Mouse (Mus musculus): Measurements from ENCODE around the gene Hist1h2ao.
"Not testable (repeated sequence)": the region's sequence is repeated elsewhere in the genome, so short reads cannot be mapped to it uniquely, and the experiment has no call there.

Gene Hist1h2ao

DNA sequence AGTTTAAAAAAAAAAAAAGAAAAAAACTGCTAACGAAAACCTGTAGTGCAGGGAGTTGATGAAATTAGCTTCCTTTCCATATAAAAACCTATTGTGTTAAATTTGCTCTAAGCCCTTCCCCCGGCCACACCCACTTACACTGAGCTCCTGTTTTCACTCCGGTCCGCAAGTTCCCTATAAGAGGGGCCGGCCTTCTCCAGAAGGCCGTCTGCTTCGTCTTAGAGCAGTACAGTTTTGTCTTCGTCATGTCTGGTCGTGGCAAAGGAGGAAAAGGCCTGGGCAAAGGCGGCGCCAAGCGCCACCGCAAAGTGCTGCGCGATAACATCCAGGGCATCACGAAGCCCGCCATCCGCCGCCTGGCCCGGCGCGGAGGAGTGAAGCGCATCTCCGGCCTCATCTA is 1.3 kb downstream of the Hist1h2ao start, which contains the start of gene Hist1h4m:
Hist1h4m (plus strand) TSS at position 208 of the 400 bp plus-strand sequence.
- not testable (repeated sequence) for DNase-seq (ENCODE audit: low spot score)

DNA sequence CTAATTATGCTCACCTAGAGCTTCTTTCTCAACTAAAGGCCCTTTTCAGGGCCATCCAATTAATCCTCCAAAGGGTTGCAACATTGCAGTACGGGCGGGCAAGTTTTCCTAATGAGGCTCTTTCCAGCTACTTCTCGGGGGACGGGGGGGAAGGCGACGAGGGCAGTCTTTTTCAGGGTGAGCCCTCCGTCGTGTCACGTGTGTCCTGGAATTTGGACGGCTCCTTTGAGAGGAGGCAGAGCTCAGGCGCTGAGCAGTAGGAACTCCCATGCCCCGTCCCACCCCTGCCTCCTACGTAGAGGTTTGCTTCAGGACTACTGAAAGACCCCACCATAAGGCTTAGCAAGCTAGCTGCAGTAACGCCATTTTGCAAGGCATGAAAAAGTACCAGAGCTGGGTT is 1.8 kb downstream of the Hist1h2ao start:
- DNase-seq (ENCODE audit: low spot score) = not testable (repeated sequence)

DNA sequence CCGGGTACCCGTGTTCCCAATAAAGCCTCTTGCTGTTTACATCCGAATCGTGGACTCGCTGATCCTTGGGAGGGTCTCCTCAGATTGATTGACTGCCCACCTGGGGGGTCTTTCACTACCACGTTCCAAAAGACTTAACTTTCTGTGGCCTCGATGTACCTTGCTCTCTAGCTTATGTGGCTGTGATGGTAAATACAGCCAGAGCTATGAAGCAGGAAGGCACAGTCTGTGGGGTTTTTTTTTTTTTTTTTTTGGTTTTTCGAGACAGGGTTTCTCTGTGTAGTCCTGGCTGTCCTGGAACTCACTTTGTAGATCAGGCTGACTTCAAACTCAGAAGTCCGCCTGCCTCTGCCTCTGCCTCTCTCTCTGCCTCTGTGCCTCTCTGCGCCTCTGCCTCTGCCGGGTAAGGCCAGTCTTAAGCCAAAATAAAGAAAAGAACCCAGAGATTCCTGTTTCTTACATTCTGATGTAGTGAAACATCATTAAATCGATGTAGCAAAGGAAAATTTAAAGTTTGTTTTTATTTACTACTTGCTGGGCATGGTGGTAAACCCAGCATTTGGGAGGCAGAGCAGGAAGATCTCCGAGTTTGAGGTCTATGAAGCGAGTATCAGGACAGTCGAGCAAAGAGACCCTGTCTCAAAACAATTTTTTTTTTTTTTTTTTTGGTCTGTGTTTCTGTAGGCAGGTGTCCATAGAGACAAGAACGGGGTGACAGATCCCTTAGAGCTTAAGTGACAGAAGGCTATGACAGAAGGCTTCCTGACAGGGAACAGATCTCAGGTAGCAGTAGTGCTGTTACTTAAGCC is 10.0 kb downstream of the Hist1h2ao start:
- DNase-seq (ENCODE audit: low spot score) = not testable (repeated sequence)

DNA sequence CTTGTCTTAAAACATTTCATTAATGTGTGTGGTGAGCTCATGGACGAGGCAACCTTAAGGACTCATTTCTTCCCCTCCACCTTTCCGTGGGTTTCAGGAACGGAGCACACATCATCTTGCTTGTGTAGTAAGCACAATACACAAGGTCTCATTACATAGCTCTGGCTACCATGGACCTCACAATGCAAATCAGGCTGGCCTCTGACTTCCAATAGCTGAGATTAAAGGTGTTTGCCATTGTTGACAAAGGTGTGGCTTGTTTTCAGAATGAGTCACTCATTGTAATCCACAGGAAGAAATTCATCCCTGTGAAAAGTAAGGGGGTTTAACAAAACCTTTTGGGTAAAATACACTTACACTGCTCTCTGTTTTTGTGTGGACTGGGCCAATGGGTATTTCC is 18.2 kb downstream of the Hist1h2ao start:
- no peak for DNase-seq (ENCODE audit: low spot score)

DNA sequence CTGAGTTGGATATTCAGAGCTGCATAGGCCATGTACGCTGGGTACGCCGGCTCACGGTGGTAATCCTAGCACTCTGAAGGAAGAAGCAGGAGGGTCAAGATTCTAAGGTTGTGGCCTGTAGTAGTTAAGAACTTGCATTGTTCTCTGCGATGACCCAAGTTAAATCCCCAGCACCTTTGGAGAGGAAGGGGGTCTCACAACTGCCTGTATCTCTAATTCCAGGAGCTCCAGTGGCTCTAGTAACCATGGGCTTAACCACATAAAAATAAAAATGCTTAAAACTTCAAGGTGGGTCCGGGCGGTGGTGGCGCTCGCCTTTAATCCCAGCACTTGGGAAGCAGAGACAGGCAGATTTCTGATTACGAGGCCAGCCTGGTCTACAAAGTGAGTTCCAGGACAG is 20.1 kb downstream of the Hist1h2ao start:
- no peak for DNase-seq (ENCODE audit: low spot score)

DNA sequence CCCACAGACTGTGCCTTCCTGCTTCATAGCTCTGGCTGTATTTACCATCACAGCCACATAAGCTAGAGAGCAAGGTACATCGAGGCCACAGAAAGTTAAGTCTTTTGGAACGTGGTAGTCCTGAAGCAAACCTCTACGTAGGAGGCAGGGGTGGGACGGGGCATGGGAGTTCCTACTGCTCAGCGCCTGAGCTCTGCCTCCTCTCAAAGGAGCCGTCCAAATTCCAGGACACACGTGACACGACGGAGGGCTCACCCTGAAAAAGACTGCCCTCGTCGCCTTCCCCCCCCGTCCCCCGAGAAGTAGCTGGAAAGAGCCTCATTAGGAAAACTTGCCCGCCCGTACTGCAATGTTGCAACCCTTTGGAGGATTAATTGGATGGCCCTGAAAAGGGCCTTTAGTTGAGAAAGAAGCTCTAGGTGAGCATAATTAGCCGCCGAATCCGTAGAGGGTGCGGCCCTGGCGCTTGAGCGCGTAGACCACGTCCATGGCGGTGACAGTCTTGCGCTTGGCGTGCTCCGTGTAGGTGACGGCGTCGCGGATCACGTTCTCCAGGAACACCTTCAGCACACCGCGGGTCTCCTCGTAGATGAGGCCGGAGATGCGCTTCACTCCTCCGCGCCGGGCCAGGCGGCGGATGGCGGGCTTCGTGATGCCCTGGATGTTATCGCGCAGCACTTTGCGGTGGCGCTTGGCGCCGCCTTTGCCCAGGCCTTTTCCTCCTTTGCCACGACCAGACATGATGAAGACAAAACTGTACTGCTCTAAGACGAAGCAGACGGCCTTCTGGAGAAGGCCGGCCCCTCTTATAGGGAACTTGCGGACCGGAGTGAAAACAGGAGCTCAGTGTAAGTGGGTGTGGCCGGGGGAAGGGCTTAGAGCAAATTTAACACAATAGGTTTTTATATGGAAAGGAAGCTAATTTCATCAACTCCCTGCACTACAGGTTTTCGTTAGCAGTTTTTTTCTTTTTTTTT is 21.4 kb downstream of the Hist1h2ao start, which contains the start of gene Hist1h4n:
Hist1h4n (minus strand) TSS at position 779 of the 977 bp plus-strand sequence.
- not testable (repeated sequence) for DNase-seq (ENCODE audit: low spot score)

DNA sequence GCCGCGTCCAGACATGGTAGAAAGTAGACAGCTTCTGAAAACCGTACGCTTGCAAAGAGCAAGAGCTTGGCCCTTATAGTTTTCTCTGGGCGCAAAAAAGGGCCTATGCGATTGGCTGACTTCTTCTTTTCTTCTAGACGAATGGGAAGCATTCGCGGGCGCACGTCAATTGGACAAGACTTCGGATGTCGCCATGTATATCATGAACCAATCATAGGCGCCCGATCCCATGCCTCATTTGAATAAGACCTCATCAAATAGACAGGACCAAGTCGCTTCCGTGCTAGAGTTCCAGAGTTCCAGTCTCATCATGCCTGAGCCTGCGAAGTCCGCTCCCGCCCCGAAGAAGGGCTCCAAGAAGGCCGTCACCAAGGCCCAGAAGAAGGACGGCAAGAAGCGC is 23.2 kb downstream of the Hist1h2ao start, which contains the start of the genes Hist1h2ap and Hist1h2br:
Hist1h2ap (minus strand) TSS at position 47 of the 400 bp plus-strand sequence.
Hist1h2br (plus strand) TSS at position 283 of the 400 bp plus-strand sequence.
- not testable (repeated sequence) for DNase-seq (ENCODE audit: low spot score)

DNA sequence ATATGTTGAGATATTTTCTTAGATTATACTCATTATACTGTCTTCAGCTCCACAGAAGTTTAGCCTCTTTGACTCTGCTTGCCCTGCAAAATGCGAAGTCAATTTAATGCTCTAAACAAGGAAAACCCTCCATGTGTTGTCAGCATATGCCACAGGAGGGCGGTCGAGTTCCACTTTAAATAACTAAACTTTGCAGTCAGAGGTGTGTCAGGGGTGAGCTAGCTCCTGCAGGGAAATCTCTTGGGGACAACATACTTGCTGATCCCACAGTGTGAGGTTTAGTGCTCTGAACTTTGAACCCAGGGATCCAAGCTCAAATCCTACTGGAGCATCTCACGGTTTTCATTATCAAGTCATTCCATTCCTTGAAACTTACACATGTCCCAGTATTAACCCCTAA is 30.2 kb downstream of the Hist1h2ao start:
- DNase-seq (ENCODE audit: low spot score) = not testable (repeated sequence)

DNA sequence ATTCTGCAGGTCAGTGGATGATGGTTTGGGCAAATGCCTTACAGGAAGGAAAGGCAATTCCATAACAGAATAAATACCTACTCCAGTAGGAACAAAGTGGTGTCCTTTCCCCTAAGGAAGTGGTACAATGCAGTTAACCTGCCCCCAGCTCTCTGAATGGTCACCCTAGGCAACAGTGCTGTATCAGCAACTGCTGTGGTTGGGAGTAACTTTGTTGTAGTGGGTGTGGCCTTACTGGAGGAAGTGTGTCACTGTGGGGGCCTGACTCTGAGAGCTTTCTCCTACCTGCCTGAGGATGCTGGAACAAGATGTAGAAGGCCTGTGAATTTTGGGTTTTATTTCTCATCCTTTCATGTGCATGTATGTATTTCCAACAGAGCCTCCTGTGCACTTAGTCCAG is 36.1 kb downstream of the Hist1h2ao start:
- DNase-seq (ENCODE audit: low spot score) = not testable (repeated sequence)

DNA sequence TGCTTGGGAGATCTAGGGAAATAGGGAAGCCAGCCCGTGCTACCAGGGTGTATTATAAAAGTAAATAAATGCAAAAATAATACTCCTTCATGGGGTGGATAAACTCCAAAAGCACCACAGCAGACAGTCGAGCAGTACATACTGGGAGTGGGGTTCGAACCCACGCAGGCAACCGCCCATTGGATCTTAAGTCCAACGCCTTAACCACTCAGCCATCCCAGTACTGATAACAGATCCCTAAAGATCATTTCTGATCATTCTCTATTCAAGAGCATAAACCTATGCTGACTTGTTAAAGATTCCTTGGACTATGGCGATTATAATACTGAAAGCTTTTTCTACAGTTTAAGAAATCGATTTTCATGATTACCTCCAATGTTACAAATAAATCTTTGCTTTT is 37.6 kb downstream of the Hist1h2ao start:
- DNase-seq (ENCODE audit: low spot score) = no peak

DNA sequence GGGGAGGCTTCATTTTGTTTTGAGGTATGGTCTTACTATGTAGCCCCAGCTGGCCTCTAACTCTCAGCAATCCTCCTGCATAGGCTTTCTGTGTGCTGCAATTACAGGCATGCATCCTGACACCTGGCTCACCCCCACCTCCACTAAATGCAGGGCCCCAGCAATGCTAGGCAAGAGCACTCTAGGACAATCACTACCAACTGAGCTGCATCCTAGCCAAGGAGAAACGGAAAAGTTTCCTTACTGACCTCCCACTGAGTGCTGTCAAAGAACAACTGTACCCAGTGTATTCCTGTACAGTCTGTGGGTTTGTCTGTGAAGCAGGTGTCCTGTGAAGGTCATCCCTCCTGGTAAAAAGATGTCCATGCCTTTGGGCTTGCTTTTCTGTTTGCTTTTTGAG is 40.4 kb downstream of the Hist1h2ao start:
- DNase-seq (ENCODE audit: low spot score) = not testable (repeated sequence)

DNA sequence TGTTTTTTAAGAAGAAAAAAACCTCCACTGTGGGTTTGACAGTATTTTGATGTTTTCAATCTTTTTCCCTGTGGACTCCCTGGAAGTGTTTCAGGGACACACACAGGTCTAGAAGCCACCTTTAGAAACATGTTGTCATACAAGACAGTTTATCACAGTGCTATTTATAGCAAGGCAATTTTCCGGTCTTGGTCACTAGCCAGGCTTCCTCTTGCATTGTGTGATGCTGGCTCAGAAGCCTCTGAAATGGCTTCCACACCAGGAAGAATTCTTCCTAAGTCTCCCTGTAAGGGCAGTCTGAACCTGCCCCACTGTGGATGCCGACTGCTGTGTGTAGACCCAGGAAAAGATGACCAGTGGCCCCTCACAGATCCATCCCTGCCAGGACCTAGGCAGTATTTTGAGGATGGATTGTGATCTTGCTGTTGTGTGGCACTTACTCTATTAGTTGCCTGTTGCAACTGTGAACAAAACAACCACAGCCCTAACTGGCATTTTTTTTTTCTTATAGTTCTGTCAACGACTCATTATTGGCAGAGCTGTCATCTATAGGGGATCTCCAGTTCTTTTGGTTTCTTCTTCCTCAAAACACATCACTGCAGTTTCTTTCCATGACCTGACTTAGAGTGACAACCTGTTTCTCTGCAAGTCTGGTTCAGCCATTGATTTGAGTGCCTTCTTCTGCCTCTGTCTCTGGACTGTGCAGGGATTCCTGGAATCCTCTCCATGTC is 42.1 kb downstream of the Hist1h2ao start:
- DNase-seq (ENCODE audit: low spot score) = no peak

DNA sequence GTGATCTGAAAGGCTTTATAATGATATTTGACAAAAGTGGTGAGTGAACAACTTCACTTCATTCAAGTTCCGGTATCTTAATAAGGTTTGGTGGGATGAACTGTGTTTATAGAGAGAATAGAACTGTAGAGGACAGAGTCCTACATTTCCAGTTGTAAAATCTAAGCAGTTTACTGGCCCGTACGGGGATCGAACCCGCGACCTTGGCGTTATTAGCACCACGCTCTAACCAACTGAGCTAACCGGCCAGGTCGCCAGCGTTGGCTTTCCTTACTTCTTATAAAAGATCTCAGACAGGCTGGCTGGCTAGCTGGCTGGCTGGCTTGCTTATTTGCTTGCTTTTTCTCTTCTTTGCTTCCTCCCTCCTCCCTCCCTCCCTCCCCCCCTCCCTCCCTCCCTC is 44.9 kb downstream of the Hist1h2ao start:
- no peak for DNase-seq (ENCODE audit: low spot score)

DNA sequence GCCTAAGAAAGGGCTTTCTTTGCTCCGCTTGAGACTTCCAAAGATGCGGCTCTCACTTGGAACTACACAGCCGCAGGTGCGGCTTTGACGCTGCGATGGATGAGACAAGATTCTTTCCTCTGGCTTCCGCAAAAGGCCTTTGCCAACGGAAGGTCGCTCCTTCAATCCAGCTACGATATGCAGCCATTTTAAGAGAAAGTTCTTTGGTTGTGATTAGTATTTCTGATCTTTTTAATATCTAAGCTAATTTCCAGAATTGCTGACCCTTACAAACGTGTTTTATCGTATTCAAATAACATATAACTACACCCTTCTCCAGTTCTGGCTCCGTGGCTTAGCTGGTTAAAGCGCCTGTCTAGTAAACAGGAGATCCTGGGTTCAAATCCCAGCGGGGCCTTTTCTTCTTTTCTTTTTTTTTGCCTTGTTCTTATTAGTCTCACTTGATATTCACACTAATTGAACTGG is 45.5 kb downstream of the Hist1h2ao start:
- DNase-seq (ENCODE audit: low spot score) = no peak
